Mouse (Mus musculus) CH12.LX (cell line): Measurements from ENCODE around the gene Syp. TPM values are rescaled to one million over a fixed set of nuclear protein-coding genes. Genes with fewer than 3 reads are reported as not detected.

ENCODE experiments used
- DNase-seq: peaks from one replicate; pipeline ENCODE4 v3.0.0-alpha.2; 2013; ENCODE audit errors: extremely low read depth
- H3K27ac ChIP-seq: 2 replicates; pipeline ENCODE4 v1.5.1; 2012; ENCODE audit warnings: low read depth, mild to moderate bottlenecking, control low read depth, moderate library complexity; ENCODE audit not compliant: insufficient read depth
- H3K27me3 ChIP-seq: replicated peaks from 2 replicates; pipeline ENCODE3; 2012; ENCODE audit warnings: inconsistent platforms
- H3K36me3 ChIP-seq, 2 experiments: replicated peaks in 1 of 2; 2 replicates each; pipeline versions ENCODE3 to v1.6.1; 2012; ENCODE audit warnings: inconsistent platforms in 1 of 2, low read length in 1 of 2, mild to moderate bottlenecking in 1 of 2, mixed read lengths in 1 of 2, moderate library complexity in 1 of 2; ENCODE audit not compliant: control insufficient read depth in 1 of 2, insufficient read depth in 1 of 2
- H3K4me1 ChIP-seq, 2 experiments: 2 replicates each; pipeline ENCODE4 v1.6.1; 2012; ENCODE audit warnings: inconsistent platforms in 1 of 2, moderate library complexity in 1 of 2; ENCODE audit not compliant: insufficient read depth in 2 of 2, control insufficient read depth in 1 of 2
- H3K4me2 ChIP-seq: 2 replicates; pipeline ENCODE4 v1.6.1; 2012; ENCODE audit warnings: low read depth, mild to moderate bottlenecking, control low read depth; ENCODE audit not compliant: poor library complexity, insufficient read depth, severe bottlenecking
- H3K4me3 ChIP-seq, 3 experiments: fragments of 150-350 bp in 1 of 3; sonication (generic) in 1 of 3; replicated peaks in 1 of 3; 2 replicates each; pipeline versions ENCODE3 to v1.5.1; 2011 to 2012; ENCODE audit warnings: low read depth in 2 of 3, low read length in 2 of 3, mild to moderate bottlenecking in 2 of 3, moderate library complexity in 2 of 3, control low read depth in 1 of 3, improper control_type of control experiment in 1 of 3, inconsistent platforms in 1 of 3, mixed read lengths in 1 of 3; ENCODE audit not compliant: poor library complexity in 1 of 3
- H3K79me2 ChIP-seq: replicated peaks from 2 replicates; pipeline ENCODE4 v1.6.1; 2012; ENCODE audit warnings: mild to moderate bottlenecking, moderate library complexity; ENCODE audit not compliant: control insufficient read depth, poor library complexity, insufficient read depth, severe bottlenecking; ENCODE audit errors: extremely low read depth
- H3K9ac ChIP-seq: 2 replicates; pipeline ENCODE4 v1.6.1; 2012; ENCODE audit warnings: low read depth, mild to moderate bottlenecking, control low read depth, moderate library complexity; ENCODE audit not compliant: insufficient read depth
- H3K9me3 ChIP-seq: replicated peaks from 2 replicates; pipeline ENCODE3; 2012; ENCODE audit warnings: low read length, inconsistent platforms, mixed read lengths
- BHLHE40 ChIP-seq: IDR thresholded peaks from 2 replicates; pipeline ENCODE4 v1.6.1; 2011; ENCODE audit warnings: mild to moderate bottlenecking, low read depth, low read length, improper control_type of control experiment
- CHD2 ChIP-seq: IDR thresholded peaks from 2 replicates; pipeline ENCODE4 v1.6.1; 2011; ENCODE audit warnings: low read length, improper control_type of control experiment
- EP300 ChIP-seq: IDR thresholded peaks from 2 replicates; pipeline ENCODE4 v1.6.1; 2011; ENCODE audit warnings: low read length, improper control_type of control experiment
- GABPA ChIP-seq: IDR thresholded peaks from 2 replicates; pipeline ENCODE4 v1.6.1; 2012; ENCODE audit warnings: low read depth, low read length, improper control_type of control experiment, inconsistent platforms; ENCODE audit not compliant: insufficient replicate concordance
- IRF4 ChIP-seq: IDR thresholded peaks from 2 replicates; pipeline ENCODE4 v1.6.1; 2014; ENCODE audit warnings: low read depth, mild to moderate bottlenecking, inconsistent platforms, low read length, improper control_type of control experiment
- MAX ChIP-seq: IDR thresholded peaks from 2 replicates; pipeline ENCODE4 v1.6.1; 2011; ENCODE audit warnings: low read length, improper control_type of control experiment
- MAZ ChIP-seq: IDR thresholded peaks from 2 replicates; pipeline ENCODE4 v1.6.1; 2012; ENCODE audit warnings: low read depth, mild to moderate bottlenecking, inconsistent platforms, low read length, improper control_type of control experiment, moderate library complexity
- MEF2A ChIP-seq: IDR thresholded peaks from 2 replicates; pipeline ENCODE4 v1.6.1; 2014; ENCODE audit warnings: low read depth, mild to moderate bottlenecking, inconsistent platforms, low read length, improper control_type of control experiment, borderline replicate concordance
- MXI1 ChIP-seq: IDR thresholded peaks from 2 replicates; pipeline ENCODE4 v1.6.1; 2011; ENCODE audit warnings: mild to moderate bottlenecking, low read depth, low read length, improper control_type of control experiment
- NRF1 ChIP-seq: IDR thresholded peaks from 2 replicates; pipeline ENCODE4 v1.6.1; 2014; ENCODE audit warnings: low read depth, mild to moderate bottlenecking, inconsistent platforms, low read length, improper control_type of control experiment, moderate library complexity
- PAX5 ChIP-seq: IDR thresholded peaks from 2 replicates; pipeline ENCODE4 v1.6.1; 2012; ENCODE audit warnings: low read length, inconsistent platforms, mixed read lengths
- POLR2A ChIP-seq: IDR thresholded peaks from 2 replicates; pipeline ENCODE4 v1.6.1; 2011; ENCODE audit warnings: low read depth, mild to moderate bottlenecking, improper control_type of control experiment, low read length
- RCOR1 ChIP-seq: conservative IDR thresholded peaks from 2 replicates; pipeline ENCODE4 v1.6.1; 2012; ENCODE audit warnings: low read depth, mild to moderate bottlenecking, inconsistent platforms, low read length, improper control_type of control experiment
- SMC3 ChIP-seq: IDR thresholded peaks from 2 replicates; pipeline ENCODE4 v1.6.1; 2011; ENCODE audit warnings: low read depth, low read length, improper control_type of control experiment
- TBP ChIP-seq: conservative IDR thresholded peaks from 2 replicates; pipeline ENCODE4 v1.6.1; 2011; ENCODE audit warnings: low read depth, low read length, improper control_type of control experiment
- TCF12 ChIP-seq: IDR thresholded peaks from 2 replicates; pipeline ENCODE4 v1.6.1; 2014; ENCODE audit warnings: low read depth, mild to moderate bottlenecking, inconsistent platforms, low read length, improper control_type of control experiment
- ZC3H11A ChIP-seq: IDR thresholded peaks from 2 replicates; pipeline ENCODE4 v1.6.1; 2012; ENCODE audit warnings: low read depth, mild to moderate bottlenecking, inconsistent platforms, low read length, improper control_type of control experiment
- dilution Hi-C: fragments of 300-500 bp; cut with MboI; formaldehyde crosslinking; loops from 2 replicates; pipeline ENCODE4 v1.14.3; 2020; ENCODE audit warnings: low sequenced_read_pairs; ENCODE audit not compliant: extremely low pct_unique_long_range_greater_than_20kb, extremely low pct_ligation_motif_present
- in situ Hi-C: fragments of 300-500 bp; cut with MboI; formaldehyde crosslinking; loops from 3 replicates; pipeline ENCODE4 v1.14.3; 2019; ENCODE audit warnings: low sequenced_read_pairs, low pct_ligation_motif_present, low pct_unique_long_range_greater_than_20kb, mixed read lengths
- polyA plus RNA-seq: library from polyadenylated mRNA; unstranded; fragments of >175 nt; gene quantifications from 2 replicates; pipeline ENCODE4 v1.2.1, GENCODE M21; 2012; ENCODE audit warnings: low read depth; ENCODE audit not compliant: insufficient read length
- total RNA-seq, 2 experiments: library from RNA; depleted of rRNA; stranded (reverse); fragments of 300-350 nt in 1 of 2; fragments of >200 nt in 1 of 2; gene quantifications; 2 replicates each; pipeline ENCODE4 v1.2.3; 2012 to 2014

The Syp gene
- total and polyA plus RNA-seq, 3 experiments = 0.27 to 1.2 (median 0.74) TPM

- no peaks in the 10 kb centered on the region for H3K79me2 ChIP-seq
- no peaks in the 10 kb centered on the region; a peak in 1 of 4 replicates for H3K4me1 ChIP-seq
- no peak overlapping the region for H3K27ac ChIP-seq
- H3K36me3 ChIP-seq = peaks cover 58 to 89% of the 10 kb centered on the region in 2 experiments
- in situ Hi-C loops = no loop called here
- no peak overlapping the region for H3K4me3 ChIP-seq
- no peaks in the 10 kb centered on the region for H3K27me3 ChIP-seq
- DNase-seq = no peak
- no peaks in the 10 kb centered on the region for H3K9me3 ChIP-seq
- H3K4me2 ChIP-seq = no peak overlapping the region
- dilution Hi-C loops = no loop called here
- no peak overlapping the region for H3K9ac ChIP-seq
- TF ChIP-seq SMC3 (no peak), MAZ (no peak), MEF2A (no peak), GABPA (no peak), NRF1 (no peak), POLR2A (no peak), EP300 (no peak), CHD2 (no peak), MXI1 (no peak), PAX5 (no peak), RCOR1 (no peak), TCF12 (no peak), TBP (no peak)
Observed at GRCm38 (mm10) chrX:7595371-7595770, 42.9 kb upstream of the Syp start.

GRCm38 (mm10) chrX:7604004-7604403 lies 34.3 kb upstream of the Syp start:
- dilution Hi-C loops = no loop called here
- peak overlapping the region; percentile 81; the same call in 1 of the 2 replicates for H3K9ac ChIP-seq
- no peak for TF ChIP-seq MAX
- TF ChIP-seq IRF4 = no peak
- no peak for TF ChIP-seq MAZ
- TF ChIP-seq ZC3H11A = no peak
- TF ChIP-seq BHLHE40 = no peak
- no peak for TF ChIP-seq MEF2A
- H3K27me3 ChIP-seq = peaks cover 5% of the 10 kb centered on the region
- peaks cover 3% of the 10 kb centered on the region; the same call in 1 of the 2 replicates for H3K79me2 ChIP-seq
- H3K4me3 ChIP-seq = peak overlapping the region in 1 of 3 experiments; percentile 59
- in situ Hi-C loops = no loop called here
- peaks cover 20 to 41% of the 10 kb centered on the region in 2 experiments for H3K36me3 ChIP-seq
- H3K4me2 ChIP-seq = peak overlapping the region; percentile 83
- H3K9me3 ChIP-seq = no peaks in the 10 kb centered on the region
- no peak for DNase-seq
- H3K27ac ChIP-seq = no peak overlapping the region
- H3K4me1 ChIP-seq = peaks cover 3 to 12% of the 10 kb centered on the region in 2 experiments; a peak in 3 of 4 replicates
